Mouse (Mus musculus) liver (tissue): ENCODE results near the gene Ptpru.

Source experiments
- DNase-seq: peaks from one replicate; pipeline ENCODE4 v3.0.0-alpha.2; 2020; ENCODE audit warnings: mixed read lengths

Ptpru gene

DNA sequence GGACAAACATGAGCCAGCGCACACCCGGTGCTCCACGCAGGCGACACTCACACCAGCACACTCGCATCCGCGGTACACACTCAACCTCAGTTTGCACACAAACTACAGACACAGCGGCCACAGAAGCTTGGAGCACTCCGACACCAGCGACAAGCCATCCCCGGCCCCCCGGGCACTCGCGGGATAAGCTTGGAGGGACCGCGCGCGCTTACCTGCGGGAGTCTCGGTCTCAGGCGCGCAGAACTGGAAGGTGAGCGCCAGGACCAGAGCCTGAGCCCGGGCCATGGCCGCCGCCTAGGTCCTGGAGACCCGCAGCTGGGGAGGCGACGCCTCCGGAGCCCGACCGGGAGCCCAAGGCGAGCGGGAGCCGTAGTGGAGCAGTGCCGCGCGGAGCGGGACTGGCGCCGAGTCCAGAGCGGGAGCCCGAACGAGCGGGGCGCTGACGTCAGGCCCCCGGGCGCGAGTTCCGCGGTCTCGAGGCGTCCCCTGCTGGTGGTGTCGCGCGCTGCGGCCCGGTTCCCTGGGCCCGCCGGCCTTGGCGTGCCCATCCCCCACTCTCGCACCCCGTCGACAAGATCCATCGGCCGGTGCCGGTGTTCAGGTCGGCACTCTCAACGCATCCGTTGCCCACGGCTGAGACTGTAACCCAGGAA, at the start of gene Ptpru:
Gene Ptpru, minus strand, starts transcription at position 417 of the 653 bp plus-strand sequence.
- peak; percentile 85 for DNase-seq

DNA sequence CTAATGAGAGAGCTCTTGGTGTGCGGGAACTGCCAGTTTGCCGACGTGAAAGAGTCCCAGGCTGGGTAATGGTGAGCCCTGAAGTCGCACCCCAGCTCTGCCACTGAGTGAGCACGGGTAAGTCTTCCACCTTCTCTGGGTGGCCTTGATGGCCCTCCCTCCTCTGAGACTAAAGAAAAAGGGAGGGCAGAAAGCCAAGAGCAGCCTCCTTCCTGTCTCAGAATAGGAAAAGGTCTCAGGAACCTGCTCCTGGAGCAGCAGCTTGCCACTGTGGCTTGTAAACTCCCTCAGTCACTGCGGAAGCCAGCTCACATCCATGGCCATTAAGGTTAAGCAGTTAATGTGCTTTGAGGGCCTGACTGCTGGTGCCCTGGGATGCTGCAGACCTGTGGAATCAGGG, 47.3 kb upstream of the Ptpru start:
- no peak for DNase-seq

DNA sequence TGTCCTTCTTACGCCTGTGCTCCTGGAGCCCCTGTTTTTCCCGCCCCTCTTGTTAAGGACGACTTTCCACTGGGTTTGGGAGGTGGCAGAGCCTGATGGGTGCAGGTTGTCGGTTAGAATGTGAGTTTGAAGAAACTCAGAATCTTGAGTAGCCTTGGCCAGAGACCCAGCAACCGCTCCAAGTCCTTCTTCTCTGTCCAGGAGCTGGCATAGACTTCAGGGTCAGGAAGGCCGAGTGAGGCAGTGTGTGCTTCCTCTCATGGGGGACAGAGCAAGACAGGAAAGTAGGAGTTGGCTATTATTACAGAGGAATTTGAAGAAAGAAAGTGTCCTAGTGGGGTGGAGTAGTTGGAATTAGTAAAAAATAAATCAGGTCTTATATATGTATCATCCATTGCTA, 45.5 kb upstream of the Ptpru start:
- DNase-seq: no peak

DNA sequence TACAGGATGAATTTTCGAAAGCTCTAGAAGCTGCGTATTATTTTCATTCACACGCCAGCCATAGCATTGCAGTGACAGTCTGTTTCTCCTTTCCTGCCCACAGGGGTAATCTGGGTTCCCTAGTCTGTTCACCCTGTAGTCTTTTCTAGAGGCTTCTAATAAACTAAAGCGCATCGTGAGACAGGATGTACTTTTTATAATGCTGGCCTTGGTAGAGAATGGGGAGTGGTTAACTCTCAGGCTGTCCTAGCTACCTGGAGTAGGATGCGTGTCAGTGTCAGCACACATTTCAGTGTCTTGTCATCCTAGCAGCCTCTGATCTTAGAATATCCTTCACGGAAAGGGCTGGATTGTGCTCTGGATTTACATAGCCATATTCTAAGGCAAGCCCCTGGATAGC, 43.2 kb upstream of the Ptpru start:
- no peak for DNase-seq

DNA sequence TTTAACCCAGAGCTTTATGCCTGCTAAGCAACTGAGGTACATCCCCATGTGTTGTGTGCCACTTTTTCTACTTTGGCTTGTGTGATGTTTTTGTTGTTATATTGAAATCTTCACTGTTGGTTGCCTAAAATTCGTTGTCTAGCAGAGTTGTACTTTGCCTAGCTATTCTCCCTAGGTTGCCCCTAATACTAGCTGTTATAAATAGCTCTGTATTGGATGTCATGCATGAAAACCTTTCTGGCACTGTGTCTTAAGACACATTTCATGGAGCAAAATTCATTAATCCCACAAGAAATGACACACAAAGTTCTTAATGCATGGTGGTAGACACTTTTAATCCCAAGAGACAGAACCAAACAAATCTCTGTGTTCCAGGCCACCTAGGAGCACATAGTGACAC, 41.6 kb upstream of the Ptpru start:
- DNase-seq: no peak

DNA sequence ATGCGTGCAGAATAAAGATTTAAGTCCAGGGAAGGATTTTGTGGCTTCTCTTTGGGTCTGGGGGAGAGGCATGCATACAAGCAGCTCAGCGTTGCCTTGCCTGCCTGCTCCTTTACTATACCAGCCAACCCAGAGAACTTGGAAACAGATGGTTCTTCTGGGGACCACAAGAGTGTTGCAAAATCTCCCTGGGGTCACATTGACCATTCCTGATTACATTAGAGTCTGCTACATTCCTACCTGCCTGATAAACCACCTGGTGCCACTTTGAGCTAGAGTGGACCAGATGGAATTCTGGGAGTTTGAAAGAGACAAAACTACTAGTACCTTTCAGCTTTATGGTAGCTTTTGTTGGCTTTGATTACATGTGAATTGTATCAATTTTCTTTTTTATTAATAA, 38.7 kb upstream of the Ptpru start:
- DNase-seq: no peak

DNA sequence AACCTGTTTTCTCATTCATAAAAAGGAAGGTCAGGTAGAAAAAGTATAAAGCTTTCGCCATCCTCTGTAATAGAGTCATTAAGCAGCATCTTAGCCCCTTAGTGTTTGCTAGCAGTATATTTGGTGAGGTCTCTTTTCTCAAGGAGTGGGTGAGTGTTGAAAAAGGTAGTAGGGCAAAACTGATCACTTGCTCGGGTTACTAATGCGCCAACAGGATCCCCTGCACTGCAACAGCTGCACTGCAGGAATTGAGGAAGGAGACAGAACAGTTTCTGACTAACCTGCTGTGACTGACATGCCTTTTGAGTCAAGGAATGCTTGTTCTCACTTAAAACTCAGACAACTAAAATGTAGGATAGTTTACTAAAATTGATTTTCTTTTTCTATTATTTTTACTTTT, 37.2 kb upstream of the Ptpru start:
- no peak for DNase-seq

DNA sequence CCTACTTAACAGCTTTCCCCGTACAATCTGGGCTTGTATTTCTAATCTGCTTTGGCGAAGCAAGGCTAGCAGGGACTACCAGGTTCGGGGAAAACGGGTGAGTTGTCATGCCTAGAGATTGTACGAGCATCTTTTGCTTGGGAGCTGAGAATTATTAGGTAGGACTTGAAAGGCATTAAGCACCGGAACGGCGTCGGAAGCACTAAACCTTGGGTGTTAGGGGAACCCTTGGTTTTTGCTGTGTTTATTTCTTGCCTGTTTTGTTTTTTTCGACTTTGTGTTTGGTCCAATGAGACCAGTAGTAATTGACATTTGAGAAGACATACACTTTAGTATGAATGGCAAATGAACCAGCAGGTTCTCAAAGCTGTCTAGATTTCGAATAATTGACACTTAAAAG, 36.5 kb upstream of the Ptpru start:
- DNase-seq: no peak

DNA sequence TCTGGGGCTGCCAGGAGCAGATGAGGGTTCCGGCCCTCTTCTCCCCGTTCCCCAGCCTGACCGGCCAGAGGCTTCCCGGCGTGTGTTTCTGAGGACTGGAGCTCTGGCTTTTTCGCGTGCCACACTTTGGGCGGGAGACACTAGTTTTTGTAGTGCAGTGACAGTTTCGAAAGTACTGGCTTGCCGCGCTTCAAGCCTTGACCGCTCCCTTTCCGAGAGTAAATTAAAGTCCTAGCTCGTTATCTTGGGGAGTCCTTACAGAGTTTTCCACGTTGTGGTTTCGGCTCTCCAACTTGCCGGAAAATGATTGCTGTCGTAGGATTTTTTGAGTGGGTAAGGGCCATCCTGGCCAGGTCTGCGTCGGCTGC, 36.1 kb upstream of the Ptpru start:
- no peak for DNase-seq

DNA sequence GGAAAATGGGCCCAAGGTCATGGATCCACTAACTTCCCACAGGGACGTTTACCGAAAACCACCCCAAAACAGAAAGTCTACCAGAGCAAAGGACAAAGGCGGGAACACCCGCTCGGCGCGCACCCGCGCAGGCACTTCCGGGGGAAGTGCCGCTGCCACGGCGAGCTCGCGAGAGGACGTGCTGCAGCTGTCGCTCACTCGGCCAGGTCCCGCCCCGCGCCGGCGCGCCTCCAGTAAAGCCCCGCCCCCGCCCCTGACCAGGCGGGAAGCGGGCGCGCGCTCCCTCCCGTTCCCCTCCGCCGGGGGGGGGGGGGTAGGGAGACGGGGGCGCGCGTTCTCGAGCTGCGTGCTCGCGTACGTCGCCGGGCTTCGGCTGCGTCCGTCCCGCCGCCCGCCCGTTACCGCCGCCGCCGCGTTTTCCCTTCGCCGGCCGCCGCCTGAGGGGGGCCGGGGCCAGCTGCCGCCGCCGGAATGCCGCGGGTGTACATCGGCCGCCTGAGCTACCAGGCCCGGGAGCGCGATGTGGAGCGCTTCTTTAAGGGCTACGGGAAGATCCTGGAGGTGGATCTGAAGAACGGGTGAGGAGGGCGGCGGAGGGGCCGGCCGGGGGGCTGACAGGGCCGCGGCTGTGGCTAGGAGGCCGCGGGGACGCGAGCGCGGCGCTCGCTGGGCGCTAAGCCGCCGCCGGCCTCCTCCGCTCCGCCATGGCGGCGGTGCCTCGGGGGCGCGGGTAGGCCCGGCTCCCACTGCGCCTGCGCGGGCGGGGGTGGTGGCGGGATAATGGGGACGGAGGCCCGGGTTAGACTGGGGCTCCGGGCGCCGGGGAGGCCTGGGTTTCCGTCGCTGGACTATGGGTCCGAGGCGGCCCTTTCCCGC, 35.4 kb upstream of the Ptpru start, which contains the start of gene Srsf4:
Gene Srsf4, plus strand, starts transcription at position 325 of the 876 bp plus-strand sequence.
- peak; percentile 99 for DNase-seq

DNA sequence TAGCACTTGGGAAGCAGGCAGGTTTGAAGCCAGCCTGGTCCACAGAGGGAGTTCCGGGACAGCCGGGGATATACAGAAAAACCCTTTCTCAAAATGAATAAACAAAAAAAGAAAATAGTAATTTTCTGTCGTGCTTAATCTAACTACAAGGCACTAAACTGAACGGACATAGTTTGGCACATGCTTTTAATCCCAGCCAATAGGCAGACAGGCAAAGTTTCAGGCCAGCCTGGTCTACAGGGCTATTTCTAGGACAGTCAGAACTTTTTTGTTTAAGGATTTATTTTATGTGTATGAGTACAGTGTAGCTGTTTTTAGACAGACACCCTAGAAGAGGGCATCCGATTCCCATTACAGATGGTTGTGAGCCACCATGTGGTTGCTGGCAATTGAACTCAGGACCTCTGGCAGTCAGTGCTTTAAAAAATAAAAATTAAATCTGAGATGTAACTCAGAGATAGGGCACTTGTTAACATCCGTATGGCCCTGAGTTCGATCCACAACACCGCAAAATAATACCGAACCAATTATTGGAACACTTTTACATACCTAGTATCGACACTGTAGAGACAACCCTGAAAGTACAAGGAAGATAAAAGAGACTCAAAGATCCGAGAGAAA, 34.7 kb upstream of the Ptpru start:
- no peak for DNase-seq

DNA sequence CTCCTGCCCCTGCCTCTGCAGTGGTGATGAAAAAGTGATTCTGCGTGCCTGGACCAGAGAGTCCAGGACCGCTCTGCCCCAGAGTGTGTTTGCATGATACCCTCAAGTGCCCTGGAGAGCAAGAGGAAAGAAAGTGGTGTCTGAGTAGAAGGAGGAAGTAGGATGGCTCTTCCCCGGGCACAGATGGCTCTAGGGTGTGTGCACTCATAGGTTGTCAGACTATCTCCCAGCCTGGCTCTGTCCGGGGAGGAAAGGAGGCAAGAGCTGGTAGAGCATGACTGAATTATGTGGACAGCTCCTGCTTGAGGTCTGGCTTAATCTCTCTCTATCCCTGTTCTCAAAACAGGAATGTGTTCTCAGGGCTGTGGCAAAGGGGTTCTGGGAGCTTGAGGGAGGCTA, 23.3 kb upstream of the Ptpru start:
- no peak for DNase-seq

DNA sequence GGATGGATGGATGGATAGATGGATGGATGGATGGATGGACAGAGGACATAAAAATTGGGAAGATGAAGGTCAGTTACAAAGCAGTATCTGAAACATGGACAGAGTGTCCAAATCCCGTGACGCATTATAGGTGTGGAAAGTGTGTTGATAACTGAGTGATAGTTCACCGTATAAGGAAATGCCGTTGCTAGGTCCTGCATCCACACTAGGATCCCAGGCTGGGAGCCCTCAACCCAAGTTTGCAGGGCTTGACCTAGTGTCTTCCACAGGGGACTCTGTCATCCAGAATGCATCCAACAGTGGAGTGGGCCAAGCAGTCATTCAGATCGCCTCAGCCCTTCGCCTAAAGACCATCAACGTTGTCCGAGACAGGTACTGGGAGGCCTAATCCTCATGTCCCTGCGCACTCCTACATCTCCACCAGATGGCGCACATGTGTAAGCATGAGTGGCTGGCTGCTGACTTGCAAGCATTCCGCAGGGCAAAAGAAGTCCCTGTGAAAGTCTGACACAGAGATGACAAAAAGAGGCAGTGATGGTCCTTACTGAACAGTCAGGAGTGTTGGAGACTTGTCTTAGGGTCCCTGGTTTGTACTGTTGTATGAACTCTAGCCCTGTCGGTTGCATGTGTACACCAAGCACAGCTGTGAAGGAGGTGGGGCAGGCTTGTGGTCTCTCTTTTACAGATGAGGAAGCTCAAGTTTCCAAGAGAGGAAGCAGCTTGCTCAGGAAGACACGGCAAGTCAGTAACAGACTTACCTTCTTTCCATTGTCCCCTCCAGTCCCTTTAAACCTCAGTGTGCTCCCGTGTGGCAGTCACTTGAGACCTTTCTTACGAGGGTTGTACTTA, 22.6 kb upstream of the Ptpru start:
- DNase-seq: peak; percentile 82

DNA sequence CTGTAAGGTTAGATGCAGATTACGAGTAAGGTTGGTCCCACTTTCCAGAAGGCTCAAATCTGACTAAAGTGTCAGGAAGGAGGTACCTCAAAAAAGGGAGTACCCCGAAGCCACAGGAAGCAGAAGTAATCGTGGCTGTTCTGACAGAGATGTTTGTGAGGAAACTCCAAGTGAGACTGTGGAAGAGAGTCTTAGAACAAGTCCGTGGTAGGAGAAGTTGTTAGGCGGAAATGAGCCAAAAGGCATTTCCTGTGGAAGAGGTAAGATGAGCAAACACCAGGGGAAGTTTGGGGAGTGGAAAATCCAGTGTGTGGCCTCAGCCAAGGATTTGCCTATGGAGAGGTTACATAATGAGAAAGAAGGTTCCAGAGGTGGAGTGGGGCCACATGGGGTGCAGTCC, 16.9 kb upstream of the Ptpru start:
- no peak for DNase-seq

DNA sequence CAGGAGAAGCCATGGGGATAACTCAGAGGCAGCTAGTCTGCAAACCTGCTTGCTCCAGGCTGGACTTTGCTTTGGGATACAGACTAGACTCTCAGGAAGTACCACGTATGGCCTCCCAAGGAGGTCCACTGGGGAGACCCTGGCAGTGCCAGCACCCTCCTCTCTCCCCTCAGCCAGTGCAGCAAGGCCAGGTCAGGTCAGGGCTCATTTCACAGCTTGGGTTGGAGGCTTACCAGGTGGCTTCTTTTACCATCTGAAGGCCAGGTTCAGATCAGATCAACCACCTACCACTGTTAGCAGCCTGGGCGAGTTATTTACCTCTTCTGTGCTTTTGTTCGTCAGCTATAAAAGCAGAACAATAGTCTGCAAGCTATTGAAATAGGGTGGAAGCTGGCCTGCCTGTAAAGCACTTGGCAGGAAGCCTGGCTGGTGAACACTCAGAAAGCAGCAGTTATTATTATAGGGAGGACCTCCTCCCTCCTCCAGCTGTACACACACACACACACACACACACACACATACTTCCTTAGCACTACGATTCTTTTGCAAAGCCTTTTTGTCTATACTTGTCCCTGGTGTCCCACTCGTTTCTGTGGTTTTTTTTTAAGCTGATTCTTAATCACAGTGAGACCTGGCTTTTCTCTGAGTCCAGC, 12.0 kb upstream of the Ptpru start:
- DNase-seq: no peak

DNA sequence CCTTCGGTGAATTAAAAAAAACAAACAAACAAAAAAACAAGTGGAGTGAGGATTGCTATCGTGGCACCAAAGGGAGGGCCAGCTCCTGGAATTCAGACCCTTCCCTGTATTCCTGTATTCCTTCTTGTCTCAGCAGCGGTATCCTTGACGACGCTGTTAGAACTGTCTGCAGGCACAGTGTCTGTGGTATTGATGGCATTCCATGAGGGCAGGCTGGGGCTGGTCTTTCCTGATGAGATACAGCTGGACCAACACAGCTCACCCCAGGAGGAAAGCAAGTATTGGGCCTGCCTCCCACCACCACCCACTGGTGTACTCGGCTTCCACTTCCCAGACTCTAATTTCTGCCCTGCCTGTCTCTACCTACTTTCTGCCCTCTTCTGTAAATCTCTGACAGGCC, 10.0 kb upstream of the Ptpru start:
- DNase-seq: no peak

DNA sequence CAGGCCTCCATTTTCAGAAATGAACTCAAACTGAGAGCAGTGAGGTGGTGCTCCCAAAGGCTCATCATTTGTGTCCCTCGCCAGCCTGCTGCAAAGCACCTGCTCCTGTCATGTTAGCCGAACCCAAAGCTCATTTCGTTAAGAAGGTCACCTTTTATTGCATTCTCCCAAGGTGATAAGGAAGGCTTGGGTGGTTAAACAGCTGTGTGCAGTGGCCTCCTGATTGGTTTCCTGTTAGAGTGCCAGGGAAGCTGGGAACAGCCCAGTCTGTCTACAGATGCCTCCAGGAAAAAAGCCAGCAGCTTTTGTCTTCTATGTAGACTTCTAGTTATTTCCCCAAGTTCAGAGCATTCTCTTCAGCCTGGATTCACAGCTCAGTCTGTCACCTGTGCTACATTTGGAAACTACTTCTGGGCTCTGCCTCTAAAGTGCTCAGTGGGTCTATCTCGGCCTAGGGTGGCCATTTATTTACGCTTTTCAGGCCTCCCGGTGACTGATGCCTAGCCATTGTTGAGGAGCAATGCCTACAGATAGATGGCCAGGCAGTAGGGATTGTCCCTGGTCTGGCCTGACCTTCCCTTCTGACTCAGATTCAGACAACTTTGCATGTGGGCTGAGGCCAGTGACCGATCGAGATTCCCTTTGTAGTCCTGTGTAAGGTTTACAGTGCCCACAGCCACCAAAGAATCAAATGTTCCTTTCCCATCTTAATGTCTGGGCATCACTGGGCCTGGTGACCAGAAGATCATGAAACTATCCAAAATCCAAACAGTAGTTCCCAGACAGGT, 8.1 kb upstream of the Ptpru start:
- DNase-seq: no peak

DNA sequence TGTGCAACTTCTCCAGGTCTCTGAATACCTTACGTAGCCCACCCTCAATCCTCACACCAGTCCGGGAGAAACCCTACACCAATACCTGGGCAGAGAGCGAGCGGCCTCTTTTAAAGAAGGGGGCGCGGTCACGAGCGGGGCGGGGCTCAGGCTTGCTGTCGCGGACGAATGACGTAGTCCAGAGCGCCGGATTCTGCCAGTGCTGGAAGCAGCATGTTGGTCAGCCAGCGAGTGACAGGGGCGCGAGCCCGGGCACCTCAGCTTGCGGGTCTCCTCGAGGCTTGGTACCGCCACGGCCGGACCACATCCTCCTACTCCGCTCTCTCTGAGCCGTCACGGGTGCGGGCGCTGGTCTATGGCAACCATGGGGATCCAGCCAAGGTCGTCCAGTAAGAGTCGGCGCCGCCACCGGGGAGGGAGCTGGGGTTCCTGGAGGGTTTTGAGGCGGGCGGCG, 5.2 kb upstream of the Ptpru start, which contains the start of gene Mecr:
Gene Mecr, plus strand, starts transcription at position 181 of the 454 bp plus-strand sequence.
- peak; percentile 90 for DNase-seq

DNA sequence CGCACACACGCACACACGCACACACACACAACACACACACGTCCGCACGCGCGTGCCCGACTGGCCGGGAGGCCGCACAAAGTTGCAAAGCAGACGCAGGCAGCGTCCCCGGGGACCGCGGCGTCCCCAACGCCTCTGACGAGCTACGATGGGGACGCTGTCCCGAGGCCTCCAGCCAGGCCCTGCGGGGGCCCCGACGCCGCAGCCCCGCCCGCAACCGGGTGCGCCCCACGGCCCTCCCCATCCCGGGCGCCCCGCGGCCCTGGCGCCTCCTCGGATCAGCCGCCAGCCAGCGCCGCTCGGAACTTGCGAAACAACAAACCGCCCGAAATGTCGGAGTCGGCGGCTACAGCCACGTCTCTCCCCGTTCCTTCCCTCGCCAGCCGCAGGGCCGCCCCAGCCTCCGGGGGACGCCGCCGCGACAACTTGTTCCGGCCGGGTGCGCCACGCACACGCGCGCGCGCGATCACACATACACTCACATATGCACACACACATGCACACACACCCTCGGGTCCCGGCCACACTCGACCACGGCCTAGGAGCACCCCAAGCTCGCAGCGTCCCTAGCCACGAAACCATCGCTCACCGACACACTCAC, 1.1 kb downstream of the Ptpru start:
- peak; percentile 45 for DNase-seq

DNA sequence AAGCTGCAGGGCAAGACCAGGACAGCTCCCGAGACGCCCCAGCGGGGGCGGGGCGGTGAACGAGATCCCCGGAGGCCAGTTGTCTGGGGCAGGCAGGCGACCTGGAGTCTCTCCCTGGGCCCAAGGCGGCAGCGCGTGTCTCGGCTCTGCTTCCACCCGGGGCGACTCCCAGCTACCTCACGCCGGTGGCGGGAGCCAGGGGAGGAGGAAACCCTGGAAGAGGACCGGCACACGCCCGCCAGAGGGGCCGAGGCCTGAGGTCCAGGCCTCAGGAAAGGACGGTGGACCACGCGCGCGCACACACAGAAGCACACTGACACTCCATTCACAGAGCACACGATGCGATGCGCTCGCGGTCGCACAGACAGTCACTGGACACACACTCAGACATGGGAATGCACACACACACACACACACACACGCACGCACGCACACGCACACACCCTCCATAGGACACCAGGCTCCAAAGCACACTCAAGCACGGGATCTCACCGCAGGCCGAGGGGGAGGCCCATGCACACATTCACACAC, 1.7 kb downstream of the Ptpru start:
- peak; percentile 42 for DNase-seq
